Mouse (Mus musculus) kidney, postnatal 0 days (tissue): ENCODE measurements around the gene Pik3c2a. TPM values are rescaled to one million over a fixed set of nuclear protein-coding genes. Genes with fewer than 3 reads are reported as not detected.
A peak's percentile ranks its signal among the peaks of the same experiment; 100 is the strongest.

Source experiments
- ATAC-seq: fragments of 200-750 bp; cut with Nextera tagmentation; replicated peaks from 2 replicates; pipeline ENCODE4 v1.8.0; 2017; ENCODE audit warnings: low read depth, moderate number of reproducible peaks, moderate TSS enrichment, moderate library complexity; ENCODE audit not compliant: low FRiP score
- DNase-seq: peaks from one replicate; pipeline ENCODE4 v3.0.0-alpha.2; 2016; ENCODE audit warnings: low spot score
- H3K27ac ChIP-seq: fragments of 300-500 bp; sonication (generic); 2 replicates; pipeline ENCODE4 v1.5.1; 2014; ENCODE audit warnings: mild to moderate bottlenecking
- H3K27me3 ChIP-seq: fragments of 300-500 bp; sonication (generic); 2 replicates; pipeline ENCODE4 v1.6.1; 2014; ENCODE audit warnings: low read length, mixed read lengths; ENCODE audit not compliant: insufficient read depth
- H3K36me3 ChIP-seq: fragments of 300-500 bp; sonication (generic); 2 replicates; pipeline ENCODE4 v1.6.1; 2014; ENCODE audit warnings: low read length, mixed read lengths; ENCODE audit not compliant: insufficient read depth
- H3K4me1 ChIP-seq: fragments of 300-500 bp; sonication (generic); replicated peaks from 2 replicates; pipeline ENCODE4 v1.6.1; 2014; ENCODE audit warnings: antibody characterized with exemption, low read length, mixed read lengths; ENCODE audit not compliant: insufficient read depth
- H3K4me2 ChIP-seq: fragments of 300-500 bp; sonication (generic); 2 replicates; pipeline ENCODE4 v1.6.1; 2014; ENCODE audit warnings: mild to moderate bottlenecking, low read length, moderate library complexity, mixed read lengths
- H3K4me3 ChIP-seq: fragments of 300-500 bp; sonication (generic); replicated peaks from 2 replicates; pipeline ENCODE4 v1.5.1; 2014; ENCODE audit warnings: low read depth, low read length
- H3K9ac ChIP-seq: fragments of 300-500 bp; sonication (generic); 2 replicates; pipeline ENCODE4 v1.6.1; 2014; ENCODE audit warnings: low read depth, low read length
- H3K9me3 ChIP-seq: fragments of 300-500 bp; sonication (generic); replicated peaks from 2 replicates; pipeline ENCODE4 v1.6.1; 2016; ENCODE audit warnings: low read length, inconsistent platforms, mixed read lengths
- CTCF ChIP-seq: IDR thresholded peaks from 2 replicates; pipeline ENCODE4 v1.5.1; 2016; ENCODE audit warnings: antibody characterized with exemption, low read depth, mild to moderate bottlenecking, moderate library complexity
- WGBS: fragments of 180-500 bp; shearing (Covaris S2); extraction: QIAGEN DNeasy Blood & Tissue Kit; methylation state at CpG from one replicate; pipeline ENCODE4 v1.1.7; 2014; 5-methylcytosine and 5-hydroxymethylcytosine counted together
- polyA plus RNA-seq: library from polyadenylated mRNA; unstranded; fragments of >200 nt; fragmentation: Nextera tagmentation; extraction: Ambion mirVana; gene quantifications from 2 replicates; pipeline ENCODE4 v1.2.1, GENCODE M21; 2015

The Pik3c2a gene
- 13.8 and 16.1 TPM in 2 replicates for polyA plus RNA-seq

- Histone ChIP-seq H3K9me3 (no peaks in the 10 kb centered on the region), H3K27ac (peak within 1 kb of the TSS; percentile 94), H3K27me3 (no peaks in the 10 kb centered on the region), H3K36me3 (no peaks in the 10 kb centered on the region), H3K4me1 (peaks cover 10% of the 10 kb centered on the region; the same call in 1 of the 2 replicates), H3K4me2 (peak within 1 kb of the TSS; percentile 84), H3K9ac (peak within 1 kb of the TSS; percentile 93), H3K4me3 (peak within 1 kb of the TSS; percentile 91)
- ATAC-seq, result peak; percentile 98
- under 1% methylated on average over 71 of the region's 72 CpGs for WGBS
- DNase-seq, result peak; percentile 99
- no peak for TF ChIP-seq CTCF
Observed at GRCm38 (mm10) chr7:116443004-116443696, at the start of gene Pik3c2a. Gene Pik3c2a, minus strand, starts transcription at chr7:116443449.

GRCm38 (mm10) chr7:116491113-116491512 is 47.9 kb upstream of the Pik3c2a start:
- WGBS, result 78% methylated on average over 4 of the region's 4 CpGs
- H3K4me2 ChIP-seq, result no peak overlapping the region
- DNase-seq, result no peak
- H3K27me3 ChIP-seq, result no peaks in the 10 kb centered on the region
- no peaks in the 10 kb centered on the region for H3K4me1 ChIP-seq
- H3K9me3 ChIP-seq, result no peaks in the 10 kb centered on the region
- H3K36me3 ChIP-seq, result no peaks in the 10 kb centered on the region
- H3K27ac ChIP-seq, result no peak overlapping the region
- no peak for ATAC-seq
- no peak for TF ChIP-seq CTCF
- no peak overlapping the region for H3K9ac ChIP-seq
- H3K4me3 ChIP-seq, result no peak overlapping the region

- H3K4me3 ChIP-seq, result no peak overlapping the region
- no peak overlapping the region for H3K4me2 ChIP-seq
- DNase-seq (no peak), ATAC-seq (no peak)
- H3K27me3 ChIP-seq, result no peaks in the 10 kb centered on the region
- H3K9me3 ChIP-seq, result no peaks in the 10 kb centered on the region
- H3K36me3 ChIP-seq, result no peaks in the 10 kb centered on the region
- H3K27ac ChIP-seq, result no peak overlapping the region
- WGBS, result 85% methylated on average over 1 of the region's 1 CpGs
- H3K4me1 ChIP-seq, result no peaks in the 10 kb centered on the region
- no peak for TF ChIP-seq CTCF
- no peak overlapping the region for H3K9ac ChIP-seq
Observed at GRCm38 (mm10) chr7:116485062-116485601, 41.9 kb upstream of the Pik3c2a start.

GRCm38 (mm10) chr7:116484213-116484612 is 41.0 kb upstream of the Pik3c2a start:
- no peak overlapping the region for H3K4me2 ChIP-seq
- ATAC-seq (no peak), DNase-seq (no peak)
- no peak for TF ChIP-seq CTCF
- H3K9me3 ChIP-seq, result no peaks in the 10 kb centered on the region
- H3K4me1 ChIP-seq, result no peaks in the 10 kb centered on the region
- no peak overlapping the region for H3K27ac ChIP-seq
- H3K27me3 ChIP-seq, result no peaks in the 10 kb centered on the region
- H3K9ac ChIP-seq, result no peak overlapping the region
- no peaks in the 10 kb centered on the region for H3K36me3 ChIP-seq
- H3K4me3 ChIP-seq, result no peak overlapping the region
- 55% methylated on average over 5 of the region's 5 CpGs for WGBS

- H3K4me3 ChIP-seq, result no peak overlapping the region
- H3K36me3 ChIP-seq, result no peaks in the 10 kb centered on the region
- no peak overlapping the region for H3K27ac ChIP-seq
- TF ChIP-seq CTCF, result no peak
- 82% methylated on average over 5 of the region's 5 CpGs for whole genome bisulfite sequencing
- H3K4me2 ChIP-seq, result no peak overlapping the region
- no peaks in the 10 kb centered on the region for H3K9me3 ChIP-seq
- no peaks in the 10 kb centered on the region for H3K27me3 ChIP-seq
- ATAC-seq (no peak), DNase-seq (no peak)
- no peak overlapping the region for H3K9ac ChIP-seq
- H3K4me1 ChIP-seq, result no peaks in the 10 kb centered on the region
Observed at GRCm38 (mm10) chr7:116483782-116484181, 40.5 kb upstream of the Pik3c2a start.

GRCm38 (mm10) chr7:116483106-116483505 is 39.9 kb upstream of the Pik3c2a start:
- Histone ChIP-seq H3K27me3 (no peaks in the 10 kb centered on the region), H3K27ac (no peak overlapping the region), H3K4me1 (no peaks in the 10 kb centered on the region), H3K36me3 (no peaks in the 10 kb centered on the region), H3K9ac (no peak overlapping the region), H3K9me3 (no peaks in the 10 kb centered on the region), H3K4me2 (no peak overlapping the region), H3K4me3 (no peak overlapping the region)
- 45% methylated on average over 1 of the region's 1 CpGs for WGBS
- TF ChIP-seq CTCF, result no peak
- no peak for ATAC-seq
- no peak for DNase-seq
